In genomic region chr11:78792465-78792864, GRCm38 (mm10) we compare ENCODE assay signal across 8 mouse cellular contexts. TPM values are rescaled to one million over a fixed set of nuclear protein-coding genes. Genes with fewer than 3 reads are reported as not detected.
DNase-seq lines count a peak whose midpoint lies in the region; ATAC-seq lines count a peak whose summit lies in the region.

No protein-coding gene starts in this region.

- H3K9ac ChIP-seq in kidney, embryonic 16.5 days (replicated peaks; ENCODE audit: low read length), result 0 out of 2 replicates have a peak overlapping the region, but pooled peaks have one; percentile 24
- no peak overlapping the region for H3K9ac ChIP-seq in embryonic facial prominence, embryonic 14.5 days (ENCODE audit: low read depth, low read length)
- H3K9ac ChIP-seq in neural tube, embryonic 14.5 days (replicated peaks; ENCODE audit: low read depth, low read length), result 0 out of 2 replicates have a peak overlapping the region, but pooled peaks have one; percentile 7

- no peaks in the 10 kb centered on the region for H3K27me3 ChIP-seq in kidney, embryonic 16.5 days (ENCODE audit: insufficient read depth, low read length)
- H3K27me3 ChIP-seq in embryonic facial prominence, embryonic 14.5 days (replicated peaks; ENCODE audit: control insufficient read depth, insufficient read depth, low read length), result no peaks in the 10 kb centered on the region
- no peaks in the 10 kb centered on the region for H3K27me3 ChIP-seq in neural tube, embryonic 14.5 days (ENCODE audit: control insufficient read depth, insufficient read depth, low read length)

- peak overlapping the region; percentile 49 for H3K4me2 ChIP-seq in kidney, embryonic 16.5 days (replicated peaks; ENCODE audit: low read depth, low read length)
- peak overlapping the region; percentile 36 for H3K4me2 ChIP-seq in embryonic facial prominence, embryonic 14.5 days (ENCODE audit: low read depth, low read length)
- peak overlapping the region; percentile 11; the same call in 1 of the 2 replicates for H3K4me2 ChIP-seq in neural tube, embryonic 14.5 days (ENCODE audit: low read depth, low read length)

- no peak for ATAC-seq in kidney, embryonic 16.5 days (ENCODE audit: low FRiP score, low TSS enrichment)
- no peak for ATAC-seq in embryonic facial prominence, embryonic 14.5 days (ENCODE audit: low read depth)
- ATAC-seq in neural tube, embryonic 14.5 days (ENCODE audit: low read depth), result 0 out of 2 replicates have a peak, but pooled peaks have one; percentile 23

- peak overlapping the region; percentile 15; the same call in 1 of the 2 replicates for H3K4me3 ChIP-seq in kidney, embryonic 16.5 days (ENCODE audit: low read length)
- no peak overlapping the region for H3K4me3 ChIP-seq in embryonic facial prominence, embryonic 14.5 days (ENCODE audit: low read depth, low read length)
- no peak overlapping the region for H3K4me3 ChIP-seq in neural tube, embryonic 14.5 days (ENCODE audit: low read depth, low read length)

- peak overlapping the region; percentile 80 for H3K27ac ChIP-seq in kidney, embryonic 16.5 days (ENCODE audit: low read length)
- no peak overlapping the region for H3K27ac ChIP-seq in embryonic facial prominence, embryonic 14.5 days (replicated peaks; ENCODE audit: low read depth, low read length)
- H3K27ac ChIP-seq in neural tube, embryonic 14.5 days (ENCODE audit: low read depth, low read length), result peak overlapping the region; percentile 78

- no peaks in the 10 kb centered on the region for H3K9me3 ChIP-seq in kidney, embryonic 16.5 days (ENCODE audit: low read length)
- no peaks in the 10 kb centered on the region for H3K9me3 ChIP-seq in embryonic facial prominence, embryonic 14.5 days (ENCODE audit: control insufficient read depth, low read length)
- H3K9me3 ChIP-seq in neural tube, embryonic 14.5 days (ENCODE audit: control insufficient read depth, low read length), result no peaks in the 10 kb centered on the region

- no peaks in the 10 kb centered on the region for H3K36me3 ChIP-seq in kidney, embryonic 16.5 days (ENCODE audit: insufficient read depth, low read length)
- H3K36me3 ChIP-seq in embryonic facial prominence, embryonic 14.5 days (ENCODE audit: control insufficient read depth, insufficient read depth, low read length), result no peaks in the 10 kb centered on the region
- no peaks in the 10 kb centered on the region for H3K36me3 ChIP-seq in neural tube, embryonic 14.5 days (ENCODE audit: control insufficient read depth, insufficient read depth, low read length)

- DNase-seq in kidney, adult 18-20 months, result no peak
- no peak for DNase-seq in embryonic facial prominence, embryonic 14.5 days (ENCODE audit: low spot score)
- peak; percentile 64 to 74 for DNase-seq in left cerebral cortex, postnatal 14 days (ENCODE audit: low spot score in 2 of 2)
- DNase-seq in gastrocnemius, postnatal 4 days (ENCODE audit: low spot score in 2 of 2), result no peak
- DNase-seq in adrenal gland, postnatal 4 days (ENCODE audit: low spot score in 2 of 2), result no peak
- DNase-seq in yolk sac, embryonic 10.5 days (ENCODE audit: low spot score), result no peak

- 25% methylated on average over 11 of the region's 11 CpGs for WGBS in kidney, embryonic 16.5 days
- 36% methylated on average over 11 of the region's 11 CpGs for WGBS in embryonic facial prominence, embryonic 14.5 days
- 8% methylated on average over 11 of the region's 11 CpGs for WGBS in neural tube, embryonic 14.5 days

- intact Hi-C loops in left cerebral cortex, postnatal 14 days (cut with DNase I), result loop anchor here (5.0 kb wide), 2 partner anchors 35 kb away; partner anchors contain the start of gene Lyrm9

- peaks cover 14% of the 10 kb centered on the region; the same call in 1 of the 2 replicates for H3K4me1 ChIP-seq in kidney, embryonic 16.5 days (ENCODE audit: insufficient read depth, low read length)
- peaks cover 10% of the 10 kb centered on the region; the same call in 1 of the 2 replicates for H3K4me1 ChIP-seq in embryonic facial prominence, embryonic 14.5 days (ENCODE audit: control insufficient read depth, insufficient read depth, low read length)
- peaks cover 10% of the 10 kb centered on the region; the same call in 1 of the 2 replicates for H3K4me1 ChIP-seq in neural tube, embryonic 14.5 days (ENCODE audit: control insufficient read depth, insufficient read depth, low read length)

RNA-seq across cellular contexts. Expression of gene Lyrm9, which starts 33.9 kb away (rescaled TPM):
- polyA plus RNA-seq in kidney, embryonic 16.5 days (2015; fragmentation: Nextera tagmentation; extraction: Ambion mirVana), result 21.1 TPM in 2 replicates
- polyA plus RNA-seq in embryonic facial prominence, embryonic 14.5 days (2014; fragmentation: Nextera tagmentation; extraction: Ambion mirVana), result 10.5 and 14.2 TPM in 2 replicates
- 10 to 100 TPM; 29.3 to 29.4 TPM for total RNA-seq in left cerebral cortex, postnatal 14 days (2021)
- polyA plus RNA-seq in neural tube, embryonic 14.5 days (2014; fragmentation: Nextera tagmentation; extraction: Ambion mirVana), result 38.5 and 39.3 TPM in 2 replicates
- 10 to 100 TPM in 1 of 2 experiments, 1 to 10 TPM in 1; 8.1 to 14.0 TPM for total RNA-seq in gastrocnemius, postnatal 4 days (2021)
- 10 to 100 TPM; 24.2 to 28.6 TPM for total RNA-seq in adrenal gland, postnatal 4 days (2021)

RNA-seq across cellular contexts. Expression of gene Ccnq, which starts 40.9 kb away (rescaled TPM):
- 44.1 and 47.0 TPM in 2 replicates for polyA plus RNA-seq in kidney, embryonic 16.5 days (2015; fragmentation: Nextera tagmentation; extraction: Ambion mirVana)
- 37.2 and 41.3 TPM in 2 replicates for polyA plus RNA-seq in embryonic facial prominence, embryonic 14.5 days (2014; fragmentation: Nextera tagmentation; extraction: Ambion mirVana)
- total RNA-seq in left cerebral cortex, postnatal 14 days (2021), result 10 to 100 TPM; 18.2 to 20.0 TPM
- 34.0 and 37.8 TPM in 2 replicates for polyA plus RNA-seq in neural tube, embryonic 14.5 days (2014; fragmentation: Nextera tagmentation; extraction: Ambion mirVana)
- total RNA-seq in gastrocnemius, postnatal 4 days (2021), result 10 to 100 TPM; 17.2 to 17.7 TPM
- 10 to 100 TPM; 46.8 to 50.9 TPM for total RNA-seq in adrenal gland, postnatal 4 days (2021)

Comparison
In these comparisons a context has a peak if more than half of its experiments do, and no peak if none do; other contexts are left out.
1. DNase-seq: peak in left cerebral cortex, postnatal 14 days (2 of 2); none in kidney, adult 18-20 months (single experiment), embryonic facial prominence, embryonic 14.5 days (single experiment), gastrocnemius, postnatal 4 days (0 of 2), adrenal gland, postnatal 4 days (0 of 2) and yolk sac, embryonic 10.5 days (single experiment).
2. Peak in every context shown above with its lines, with median percentiles within 50 percentile points of each other: H3K4me2 ChIP-seq.